Mouse (Mus musculus): ENCODE measurements at regions not wholly inside any gene's neighbourhood (a gene's known extent, or its start where the extent isn't known, plus 50 kb on each side); places are given as distances from the start of the nearest gene placed in this dataset.

DNA sequence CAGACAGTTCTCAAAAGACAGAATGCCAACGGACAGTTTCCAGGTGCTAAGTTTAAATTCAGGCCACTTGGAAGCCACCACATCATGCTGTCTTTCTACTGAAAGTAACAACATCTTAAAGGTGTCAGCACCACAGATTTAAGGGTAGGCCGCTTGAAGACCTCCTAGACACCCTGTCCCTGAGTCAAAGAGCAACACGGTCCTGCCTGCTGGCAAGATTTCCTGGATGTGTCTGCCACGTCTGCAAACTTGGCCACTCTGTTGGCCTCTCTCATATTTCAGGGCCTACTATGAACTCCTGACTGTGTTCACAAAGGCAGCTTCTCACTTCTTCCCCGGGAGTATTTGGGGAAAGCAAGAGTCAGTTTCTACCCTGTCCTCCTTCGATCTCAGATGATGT lies 194.7 kb upstream of the Esrrg start:
- H3K4me3 ChIP-seq (replicated peaks), result no peak overlapping the region
- H3K36me3 ChIP-seq (replicated peaks; ENCODE audit: low read length), result no peaks in the 10 kb centered on the region
- peaks cover 20% of the 10 kb centered on the region for H3K9me3 ChIP-seq
- no peaks in the 10 kb centered on the region for H3K4me1 ChIP-seq
- no peaks in the 10 kb centered on the region for H3K27me3 ChIP-seq (replicated peaks)
- TF ChIP-seq GATA1 (IDR thresholded peaks at IDR 0.05; ENCODE audit: borderline replicate concordance, low read length) (no peak), FLI1 (IDR thresholded peaks at IDR 0.05; ENCODE audit: low read length) (no peak)

DNA sequence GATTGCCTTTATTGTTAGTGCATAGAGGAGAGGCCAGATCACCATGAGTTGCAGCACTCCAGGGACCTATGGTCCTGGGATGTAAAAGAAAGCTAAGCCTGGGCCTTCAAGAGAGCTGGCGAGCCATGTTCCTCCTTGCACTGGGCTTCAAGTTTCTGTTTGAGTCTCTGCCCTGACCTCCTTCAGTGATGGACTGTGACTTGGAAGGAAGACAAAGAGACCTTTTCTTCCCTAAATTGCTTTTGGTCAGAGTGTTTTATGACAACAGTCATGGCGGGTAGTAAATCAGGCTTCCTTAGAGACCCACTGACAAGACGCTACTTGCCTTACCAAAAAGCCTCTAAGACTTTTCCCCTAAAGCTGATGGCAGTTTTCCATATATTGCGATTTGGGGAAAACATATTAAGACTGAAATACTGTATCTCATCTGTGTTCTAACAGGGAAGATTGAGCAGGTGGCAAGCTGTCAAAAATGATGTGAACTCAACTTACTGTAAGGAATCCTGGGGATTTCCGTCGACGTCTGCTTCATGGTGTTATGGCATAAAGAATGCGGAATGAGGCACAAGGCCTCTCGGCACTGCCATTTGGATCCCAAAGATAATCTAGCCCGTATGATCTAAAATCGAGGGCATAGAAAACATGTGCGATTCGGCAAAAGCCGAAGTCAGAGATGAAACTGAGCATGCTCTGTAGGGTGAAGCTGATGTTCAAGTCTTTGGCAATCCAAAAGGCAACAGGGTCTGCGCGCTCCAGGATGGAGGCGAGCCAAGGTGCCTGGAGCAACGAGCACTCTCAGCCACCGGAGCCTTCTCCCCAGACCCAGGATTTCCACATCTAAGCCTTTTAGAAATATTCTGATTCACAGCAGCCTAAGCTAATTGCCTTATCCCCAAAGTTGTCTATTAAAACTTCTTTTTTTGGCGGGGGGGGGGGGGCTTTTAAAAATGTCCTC lies 190.1 kb upstream of the Esrrg start:
- H3K27me3 ChIP-seq (replicated peaks), result no peaks in the 10 kb centered on the region
- H3K9me3 ChIP-seq, result peaks cover 38% of the 10 kb centered on the region
- TF ChIP-seq FLI1 (IDR thresholded peaks at IDR 0.05; ENCODE audit: low read length) (no peak), GATA1 (IDR thresholded peaks at IDR 0.05; ENCODE audit: borderline replicate concordance, low read length) (no peak)
- H3K4me1 ChIP-seq, result no peaks in the 10 kb centered on the region
- no peak overlapping the region for H3K4me3 ChIP-seq (replicated peaks)
- H3K36me3 ChIP-seq (replicated peaks; ENCODE audit: low read length), result no peaks in the 10 kb centered on the region

DNA sequence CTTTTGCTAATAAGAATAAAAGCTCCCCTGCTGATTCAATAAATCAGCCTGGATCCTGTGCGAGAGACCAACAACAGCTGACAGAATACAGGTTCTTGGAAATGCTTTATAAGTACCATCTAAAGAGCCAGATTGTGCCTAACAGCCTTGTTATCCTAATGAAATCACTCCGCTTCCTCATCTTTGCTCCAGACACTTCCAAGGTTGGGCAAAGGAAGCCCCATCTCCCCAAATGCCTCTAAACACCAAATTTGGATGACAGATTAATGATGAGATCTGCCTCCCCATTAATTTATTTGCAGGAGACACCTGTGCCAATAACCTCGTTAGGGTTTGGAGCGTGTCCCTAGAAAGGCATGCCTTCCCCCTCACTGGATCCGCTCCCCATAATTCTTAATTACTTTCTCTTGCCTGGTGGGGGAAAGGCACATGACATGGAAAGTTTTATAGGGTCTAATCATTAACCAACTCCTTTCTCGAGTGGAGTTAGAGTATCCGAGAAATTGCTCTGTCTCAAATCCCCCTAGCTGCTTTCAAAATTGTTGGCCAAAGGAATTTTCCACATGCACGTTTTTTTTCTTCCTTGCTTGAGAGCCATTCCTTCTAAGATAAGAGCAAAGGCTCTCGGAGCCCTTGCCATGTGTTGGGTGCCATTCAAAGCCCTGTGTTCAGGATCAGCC lies 179.9 kb upstream of the Esrrg start:
- Histone ChIP-seq H3K4me1 (no peaks in the 10 kb centered on the region), H3K27me3 (replicated peaks) (no peaks in the 10 kb centered on the region), H3K36me3 (replicated peaks; ENCODE audit: low read length) (no peaks in the 10 kb centered on the region), H3K4me3 (replicated peaks) (no peak overlapping the region), H3K9me3 (peaks cover 25% of the 10 kb centered on the region)
- TF ChIP-seq GATA1 (IDR thresholded peaks at IDR 0.05; ENCODE audit: borderline replicate concordance, low read length), result no peak
- no peak for TF ChIP-seq FLI1 (IDR thresholded peaks at IDR 0.05; ENCODE audit: low read length)

DNA sequence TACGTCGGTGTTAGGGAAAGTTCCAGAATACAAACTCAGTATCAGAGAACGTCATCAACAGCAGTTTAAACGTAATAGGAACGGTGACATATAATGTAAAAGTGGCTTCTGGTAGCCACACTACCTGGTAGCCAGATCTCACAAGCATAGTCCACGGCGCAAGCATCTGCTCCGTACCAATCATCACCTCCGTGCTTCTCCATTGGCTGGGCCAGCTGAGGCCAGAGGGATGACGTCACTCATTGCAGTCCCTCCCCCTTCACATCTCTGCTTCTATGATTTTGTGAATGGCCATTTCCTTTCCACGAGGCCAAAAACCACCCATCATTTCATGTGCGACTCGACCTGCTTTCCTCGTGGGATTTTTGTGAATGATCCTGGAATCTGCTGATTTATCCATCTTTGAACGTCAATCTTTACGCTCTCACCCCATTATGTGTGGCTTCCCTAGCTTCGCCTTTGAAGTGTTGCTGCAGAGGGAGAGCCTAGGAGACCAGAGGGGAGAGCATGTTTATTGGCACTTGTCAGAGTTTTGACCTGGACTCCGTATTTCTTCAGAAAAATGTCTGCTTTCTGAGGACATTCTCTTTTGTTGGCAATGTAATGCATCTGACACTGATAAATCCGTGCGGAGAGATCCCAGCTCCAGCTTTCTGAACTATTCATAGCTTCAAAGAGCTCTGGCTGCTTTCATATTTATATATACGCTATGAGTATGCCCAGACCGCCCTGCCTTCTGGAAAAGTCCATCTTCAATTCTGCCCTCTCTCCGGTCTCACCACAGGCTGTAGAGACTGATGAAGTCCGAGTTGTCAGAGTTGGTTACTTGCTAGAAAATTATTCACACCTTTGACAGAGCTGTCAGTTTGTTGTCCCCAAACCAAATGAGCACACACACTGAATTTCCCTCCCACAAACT lies 174.6 kb upstream of the Esrrg start:
- Histone ChIP-seq H3K9me3 (peaks cover 35% of the 10 kb centered on the region), H3K27me3 (replicated peaks) (no peaks in the 10 kb centered on the region), H3K4me3 (replicated peaks) (no peak overlapping the region), H3K4me1 (no peaks in the 10 kb centered on the region), H3K36me3 (replicated peaks; ENCODE audit: low read length) (no peaks in the 10 kb centered on the region)
- TF ChIP-seq FLI1 (IDR thresholded peaks at IDR 0.05; ENCODE audit: low read length), result no peak
- TF ChIP-seq GATA1 (IDR thresholded peaks at IDR 0.05; ENCODE audit: borderline replicate concordance, low read length), result no peak

DNA sequence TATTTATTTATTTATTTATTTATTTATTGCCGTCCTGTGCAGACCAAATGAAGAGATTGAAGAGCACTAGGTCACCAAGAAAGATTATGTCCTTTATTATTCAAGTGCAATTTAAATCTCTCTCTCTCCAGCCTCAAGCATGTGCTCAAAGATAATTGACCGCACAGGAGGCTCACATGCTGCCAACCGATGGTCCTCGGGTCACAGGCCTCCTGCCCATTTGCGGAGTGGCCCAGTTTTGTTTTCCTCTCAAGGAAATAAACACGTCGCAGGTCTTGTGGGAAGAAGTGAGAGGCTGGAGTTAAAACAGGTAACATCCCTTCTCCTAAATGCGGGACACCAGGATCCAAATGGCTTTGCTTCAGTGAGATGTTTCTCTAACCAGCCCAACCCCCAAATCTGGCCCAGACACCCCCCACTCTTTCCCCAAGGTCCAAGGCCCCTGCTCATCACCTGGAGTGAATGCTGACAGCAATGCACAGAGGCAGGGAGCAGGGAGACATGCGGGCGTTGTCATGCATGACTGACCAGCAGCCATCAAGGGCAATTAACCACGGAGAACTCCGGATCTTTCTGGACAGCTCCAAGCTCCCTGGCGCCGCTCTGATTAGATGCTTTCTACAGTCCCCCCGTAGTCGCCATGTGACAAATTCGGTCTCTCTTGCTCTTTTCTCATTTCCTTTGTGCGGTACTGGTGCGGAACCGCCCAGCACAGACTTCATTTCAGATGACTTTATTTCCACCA lies 169.2 kb upstream of the Esrrg start:
- Histone ChIP-seq H3K4me3 (replicated peaks) (no peak overlapping the region), H3K9me3 (peaks cover 30% of the 10 kb centered on the region), H3K36me3 (replicated peaks; ENCODE audit: low read length) (no peaks in the 10 kb centered on the region), H3K27me3 (replicated peaks) (no peaks in the 10 kb centered on the region), H3K4me1 (no peaks in the 10 kb centered on the region)
- no peak for TF ChIP-seq FLI1 (IDR thresholded peaks at IDR 0.05; ENCODE audit: low read length)
- no peak for TF ChIP-seq GATA1 (IDR thresholded peaks at IDR 0.05; ENCODE audit: borderline replicate concordance, low read length)

DNA sequence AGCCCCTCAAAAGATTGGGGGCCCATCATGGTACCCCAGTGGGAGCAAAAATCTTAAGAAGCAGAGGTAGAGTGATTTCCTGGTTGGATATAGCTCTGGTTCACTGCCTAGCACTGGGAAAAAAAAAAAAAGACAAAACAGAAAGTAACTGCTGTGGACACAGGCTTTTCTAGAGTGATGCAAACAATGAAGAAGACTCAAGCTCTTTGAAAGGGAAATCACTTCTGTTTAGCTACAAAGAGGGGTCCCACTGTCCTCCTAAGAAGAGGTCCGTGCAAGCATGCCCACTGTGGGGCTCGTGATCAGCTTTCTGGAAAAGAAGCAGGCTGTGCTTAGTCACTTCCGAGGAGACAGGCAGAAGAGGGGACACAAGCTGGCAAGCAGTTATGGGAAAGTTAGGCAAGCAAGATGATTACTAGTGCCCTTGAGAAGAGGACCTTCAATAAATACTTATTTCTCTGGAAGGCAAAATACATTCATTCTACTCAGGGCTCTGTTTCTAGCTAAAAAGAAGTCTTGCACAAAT lies 166.9 kb upstream of the Esrrg start:
- no peak overlapping the region for H3K4me3 ChIP-seq (replicated peaks)
- H3K36me3 ChIP-seq (replicated peaks; ENCODE audit: low read length), result no peaks in the 10 kb centered on the region
- H3K9me3 ChIP-seq, result peaks cover 39% of the 10 kb centered on the region
- TF ChIP-seq FLI1 (IDR thresholded peaks at IDR 0.05; ENCODE audit: low read length), result no peak
- no peak for TF ChIP-seq GATA1 (IDR thresholded peaks at IDR 0.05; ENCODE audit: borderline replicate concordance, low read length)
- H3K4me1 ChIP-seq, result no peaks in the 10 kb centered on the region
- H3K27me3 ChIP-seq (replicated peaks), result no peaks in the 10 kb centered on the region

DNA sequence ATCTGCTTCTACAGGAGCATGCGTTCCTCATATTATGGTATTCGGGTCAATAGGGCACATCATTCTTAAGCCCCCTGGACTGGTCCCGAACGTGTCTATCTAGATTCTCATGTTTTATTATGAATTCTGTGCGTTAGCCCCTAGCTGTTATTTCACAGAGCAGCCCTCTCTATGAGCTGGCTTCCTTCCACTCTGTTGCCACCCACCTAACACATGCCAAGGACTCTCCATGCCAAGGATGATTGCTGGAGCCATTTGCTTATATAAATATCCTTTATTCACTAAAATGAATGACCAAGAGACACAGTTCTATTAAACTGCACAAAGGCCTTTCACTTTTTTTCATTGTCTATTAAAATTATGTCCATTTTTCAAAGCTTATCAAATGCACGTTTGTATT lies 162.1 kb upstream of the Esrrg start:
- Histone ChIP-seq H3K9me3 (peaks cover 37% of the 10 kb centered on the region), H3K36me3 (replicated peaks; ENCODE audit: low read length) (no peaks in the 10 kb centered on the region), H3K4me1 (no peaks in the 10 kb centered on the region), H3K27me3 (replicated peaks) (no peaks in the 10 kb centered on the region), H3K4me3 (replicated peaks) (no peak overlapping the region)
- TF ChIP-seq FLI1 (IDR thresholded peaks at IDR 0.05; ENCODE audit: low read length) (no peak), GATA1 (IDR thresholded peaks at IDR 0.05; ENCODE audit: borderline replicate concordance, low read length) (no peak)

DNA sequence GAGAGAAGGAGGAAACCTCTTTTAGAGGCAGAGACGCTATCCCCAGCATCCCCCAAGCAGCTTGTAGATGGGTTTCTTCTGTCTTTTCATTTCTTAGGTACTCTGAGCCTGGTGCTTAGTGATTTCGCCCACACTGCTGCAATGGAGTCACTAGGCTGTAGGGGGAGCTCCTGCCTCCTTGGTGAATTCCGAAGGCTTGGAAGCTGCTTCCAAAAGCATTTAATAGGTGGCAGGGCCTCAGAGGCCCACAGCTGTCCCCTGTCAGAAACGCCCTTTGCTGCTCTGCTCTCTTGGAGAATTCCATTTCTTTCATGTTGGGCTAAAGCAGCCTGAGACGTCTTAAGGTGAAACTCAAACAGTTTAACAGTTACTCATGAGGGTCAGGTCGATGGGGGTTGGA lies 160.4 kb upstream of the Esrrg start:
- TF ChIP-seq FLI1 (IDR thresholded peaks at IDR 0.05; ENCODE audit: low read length) (no peak), GATA1 (IDR thresholded peaks at IDR 0.05; ENCODE audit: borderline replicate concordance, low read length) (no peak)
- no peaks in the 10 kb centered on the region for H3K27me3 ChIP-seq (replicated peaks)
- H3K4me3 ChIP-seq (replicated peaks), result no peak overlapping the region

DNA sequence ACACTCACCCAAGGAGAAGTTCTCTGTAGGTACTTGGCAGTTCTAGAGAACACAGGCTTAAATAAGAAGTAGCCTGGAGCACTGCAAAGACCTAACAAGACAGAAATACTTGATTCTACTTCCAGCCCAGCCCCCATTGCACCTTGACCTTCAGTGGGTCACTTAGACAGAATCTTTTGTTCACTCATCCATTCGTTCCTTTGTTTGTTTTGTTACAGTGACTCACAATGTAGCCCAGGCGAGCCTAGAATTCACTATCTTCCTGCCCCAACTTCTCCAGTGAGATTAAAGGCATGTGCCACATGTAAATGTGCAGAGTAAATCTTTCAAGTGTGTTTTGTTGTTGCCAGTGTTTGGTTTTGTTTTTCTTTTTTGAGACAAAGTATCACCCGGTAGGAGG lies 158.5 kb upstream of the Esrrg start:
- Histone ChIP-seq H3K27me3 (replicated peaks) (no peaks in the 10 kb centered on the region), H3K9me3 (peaks cover 45% of the 10 kb centered on the region), H3K36me3 (replicated peaks; ENCODE audit: low read length) (no peaks in the 10 kb centered on the region), H3K4me3 (replicated peaks) (no peak overlapping the region), H3K4me1 (no peaks in the 10 kb centered on the region)
- TF ChIP-seq FLI1 (IDR thresholded peaks at IDR 0.05; ENCODE audit: low read length) (no peak), GATA1 (IDR thresholded peaks at IDR 0.05; ENCODE audit: borderline replicate concordance, low read length) (no peak)

More for the DNA sequence above, 160.4 kb upstream of the Esrrg start:
- H3K9me3 ChIP-seq, result peaks cover 50% of the 10 kb centered on the region
- no peaks in the 10 kb centered on the region for H3K4me1 ChIP-seq
- no peaks in the 10 kb centered on the region for H3K36me3 ChIP-seq (replicated peaks; ENCODE audit: low read length)
